Comparison of ENCODE assay signal across 21 mouse cellular contexts in genomic region chr5:66102821-66103220, GRCm38 (mm10).
"Had no signal": no experiment of that assay in that cellular context is flagged by ENCODE, and none has a peak within 500 bp of the region (broad histone marks: within the 10 kb centered on the region; RNA-seq: fewer than 3 reads in every experiment).

No protein-coding gene starts in this region.

- H3K4me2 ChIP-seq: limb, embryonic 12.5 days; limb, embryonic 15.5 days; liver, embryonic 11.5 days; lung, embryonic 14.5 days; neural tube, embryonic 12.5 days; neural tube, embryonic 15.5 days had no signal

- H3K27me3 ChIP-seq: limb, embryonic 12.5 days; limb, embryonic 15.5 days; neural tube, embryonic 12.5 days; neural tube, embryonic 15.5 days had no signal

- H3K9me3 ChIP-seq: limb, embryonic 12.5 days; limb, embryonic 15.5 days; megakaryocyte, embryonic 14.5 days; midbrain, embryonic 10.5 days; neural tube, embryonic 12.5 days; neural tube, embryonic 15.5 days had no signal

- H3K27ac ChIP-seq: limb, embryonic 12.5 days; limb, embryonic 15.5 days; liver, embryonic 14.5 days; midbrain, embryonic 10.5 days; neural tube, embryonic 12.5 days; neural tube, embryonic 15.5 days; stomach, postnatal 0 days had no signal

- H3K4me3 ChIP-seq: limb, embryonic 12.5 days; limb, embryonic 15.5 days; megakaryocyte, embryonic 14.5 days; midbrain, embryonic 10.5 days; neural tube, embryonic 12.5 days; neural tube, embryonic 15.5 days had no signal

- ATAC-seq: liver, postnatal 0 days; lung, postnatal 0 days had no signal

- H3K4me1 ChIP-seq: limb, embryonic 15.5 days; midbrain, embryonic 10.5 days; neural tube, embryonic 12.5 days; neural tube, embryonic 15.5 days had no signal

- DNase-seq: kidney, adult 18-20 months; kidney, adult 9 months; kidney, postnatal 14 days; left cerebral cortex, postnatal 4 days; liver, postnatal 0 days; lung, embryonic 14.5 days; midbrain, embryonic 14.5 days; right cerebral cortex, adult 18-20 months; thymus, adult 2 months; thymus, postnatal 14 days; thymus, postnatal 4 days had no signal

- H3K36me3 ChIP-seq: limb, embryonic 12.5 days; limb, embryonic 15.5 days; midbrain, embryonic 10.5 days; neural tube, embryonic 12.5 days; neural tube, embryonic 15.5 days had no signal

- H3K9ac ChIP-seq: limb, embryonic 12.5 days; limb, embryonic 15.5 days; liver, embryonic 14.5 days; liver, postnatal 0 days; lung, embryonic 14.5 days; neural tube, embryonic 12.5 days; neural tube, embryonic 15.5 days had no signal
